Mouse (Mus musculus): Measurements from ENCODE around the gene Cd81. TPM values are rescaled to one million over a fixed set of nuclear protein-coding genes. Genes with fewer than 3 reads are reported as not detected.

Cd81 gene
- total and polyA plus RNA-seq, 3 experiments = 105 to 133 TPM; not detected in 1

DNA sequence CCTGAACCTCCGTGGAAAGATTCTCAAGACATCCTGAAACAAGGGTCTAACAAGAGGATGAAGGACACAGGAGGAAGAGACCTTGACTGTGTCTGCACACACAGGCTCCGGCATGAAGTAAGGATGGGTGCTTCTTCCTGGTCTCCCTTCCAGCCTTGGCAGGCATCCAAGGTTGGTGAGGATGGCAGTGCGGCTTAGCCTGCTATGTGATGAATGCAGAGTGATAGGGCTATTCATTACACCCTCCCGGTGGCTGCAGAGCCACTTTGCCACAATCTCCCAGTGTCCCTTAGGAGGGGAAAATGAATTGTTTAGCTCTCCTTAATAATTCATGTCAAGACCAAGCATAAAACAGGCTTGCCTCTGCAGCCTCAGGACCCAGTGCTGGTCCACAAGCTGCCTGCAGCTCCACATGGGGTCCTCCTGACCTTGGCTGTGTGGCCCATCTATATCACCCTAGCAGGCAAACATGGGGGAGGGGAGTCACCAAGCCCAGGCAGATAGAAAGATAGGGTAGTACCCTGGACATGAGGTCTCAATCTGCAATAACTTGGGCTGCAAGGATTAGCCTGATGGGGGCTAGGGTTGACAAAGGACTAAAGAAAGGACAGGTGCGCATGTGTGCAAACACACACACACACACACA is 40.2 kb upstream of the Cd81 start (continued):
- TF ChIP-seq EP300 (IDR thresholded peaks at IDR 0.05; ENCODE audit: low read depth in 1 of 2, low read length in 2 of 2) = 0 out of 4 replicates have a peak, but pooled peaks of 1 of the 2 experiments have one; percentile 4
- no peak for TF ChIP-seq RCOR1 (IDR thresholded peaks at IDR 0.05; ENCODE audit: low read depth, low read length)
- no peak for TF ChIP-seq CHD2 (IDR thresholded peaks at IDR 0.05; ENCODE audit: low read length)
- peak; percentile 43 to 65; a peak in 3 of 4 replicates for TF ChIP-seq POLR2A (IDR thresholded peaks at IDR 0.05; ENCODE audit: control insufficient read depth in 1 of 2, insufficient read depth in 1 of 2, low read depth in 1 of 2, low read length in 2 of 2, poor library complexity in 1 of 2)
- TF ChIP-seq ZMIZ1 (IDR thresholded peaks at IDR 0.05; ENCODE audit: low read depth, low read length) = peak; percentile 32
- TF ChIP-seq USF2 (IDR thresholded peaks at IDR 0.05; ENCODE audit: borderline replicate concordance in 1 of 2, insufficient read depth in 1 of 2, low read depth in 1 of 2, low read length in 2 of 2) = no peak
- TF ChIP-seq MAX (IDR thresholded peaks at IDR 0.05; ENCODE audit: low read length) = no peak
- no peak for TF ChIP-seq BHLHE40 (IDR thresholded peaks at IDR 0.05; ENCODE audit: borderline replicate concordance, low read depth, low read length)
- no peak for TF ChIP-seq SIN3A (IDR thresholded peaks at IDR 0.05; ENCODE audit: low read length)
- TF ChIP-seq MYC (IDR thresholded peaks at IDR 0.05; ENCODE audit: low read depth, low read length) = no peak; the same call in 1 of the 2 replicates
- TF ChIP-seq MXI1 (IDR thresholded peaks at IDR 0.05; ENCODE audit: low read depth, low read length) = no peak
- TF ChIP-seq NELFE (IDR thresholded peaks at IDR 0.05; ENCODE audit: low read depth, low read length) = peak; percentile 39; the same call in 1 of the 2 replicates
- no peak for TF ChIP-seq MAZ (IDR thresholded peaks at IDR 0.05; ENCODE audit: low read depth, low read length)
- 0 out of 2 replicates have a peak, but pooled peaks have one; percentile 15 for TF ChIP-seq MYB (IDR thresholded peaks at IDR 0.05; ENCODE audit: low read depth, low read length)
- no peak for TF ChIP-seq ZNF384 (IDR thresholded peaks at IDR 0.05; ENCODE audit: low read depth, low read length)
- TF ChIP-seq GABPA (IDR thresholded peaks at IDR 0.05; ENCODE audit: low read depth, low read length) = no peak
- no peak for TF ChIP-seq UBTF (IDR thresholded peaks at IDR 0.05; ENCODE audit: borderline replicate concordance, insufficient read depth, low read depth, low read length)
- no peak for TF ChIP-seq TCF12 (IDR thresholded peaks at IDR 0.05; ENCODE audit: low read depth, low read length)
- no peak for TF ChIP-seq HCFC1 (IDR thresholded peaks at IDR 0.05; ENCODE audit: low read depth, low read length)
- TF ChIP-seq RAD21 (IDR thresholded peaks at IDR 0.05; ENCODE audit: low read depth, low read length) = no peak

DNA sequence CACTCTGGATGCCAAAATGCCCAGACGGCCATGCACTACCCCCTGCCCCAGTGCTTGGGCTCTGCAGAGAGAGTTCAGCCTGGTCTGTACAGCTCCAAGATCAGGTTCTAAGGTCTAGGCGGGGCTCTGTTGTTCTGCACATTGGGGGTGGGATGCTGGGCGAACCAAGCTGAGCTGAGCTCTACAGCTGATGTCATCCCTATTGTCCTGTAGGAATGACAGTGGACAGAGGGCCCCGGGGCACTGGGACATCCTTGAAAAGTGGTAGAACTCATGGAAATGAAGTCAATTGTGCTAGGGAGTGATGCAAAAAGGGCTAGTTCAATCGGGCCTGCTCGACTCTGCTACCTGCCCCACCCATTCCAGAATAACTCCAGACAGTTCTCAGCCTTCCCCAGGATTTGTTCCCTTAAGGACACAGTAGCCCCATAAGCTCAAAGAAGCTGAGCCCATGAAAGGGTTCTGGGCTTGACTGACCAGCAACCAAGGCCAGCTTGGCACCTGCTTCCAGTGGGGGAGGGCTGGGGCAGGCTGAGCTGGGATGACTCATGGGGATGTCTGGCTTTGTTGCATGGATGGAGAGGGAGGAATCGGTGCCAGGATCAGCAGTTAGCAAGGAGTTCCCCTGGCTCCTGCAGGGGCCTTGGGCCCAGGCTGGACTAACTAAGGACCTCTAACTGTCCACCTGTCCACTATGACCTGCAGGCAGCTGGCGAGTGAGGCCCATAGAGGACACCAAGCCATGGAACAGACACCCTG is 38.9 kb upstream of the Cd81 start:
- H3K36me3 ChIP-seq (ENCODE audit: control insufficient read depth in 1 of 2, insufficient read depth in 2 of 2, low read length in 2 of 2) = peaks cover 0 to 43% of the 10 kb centered on the region in 2 experiments; a peak in 3 of 4 replicates
- H3K4me3 ChIP-seq (ENCODE audit: control insufficient read depth in 1 of 2, insufficient read depth in 1 of 2, low read depth in 2 of 2, low read length in 2 of 2) = no peak overlapping the region
- peaks cover 13 to 66% of the 10 kb centered on the region in 2 experiments for H3K4me1 ChIP-seq (ENCODE audit: control insufficient read depth in 1 of 2, insufficient read depth in 2 of 2, low read length in 2 of 2)
- no peak overlapping the region for H3K9ac ChIP-seq (ENCODE audit: control insufficient read depth, low read depth, low read length, poor library complexity, severe bottlenecking)
- H3K79me2 ChIP-seq (ENCODE audit: control insufficient read depth, insufficient read depth, low read length, poor library complexity) = peaks cover 3% of the 10 kb centered on the region; the same call in 1 of the 2 replicates
- H3K27ac ChIP-seq (ENCODE audit: control insufficient read depth, low read depth, low read length) = peak overlapping the region; percentile 13; the same call in 1 of the 2 replicates
- H3K9me3 ChIP-seq (replicated peaks; ENCODE audit: insufficient read depth, low read length) = no peaks in the 10 kb centered on the region
- no peaks in the 10 kb centered on the region for H3K27me3 ChIP-seq (ENCODE audit: control insufficient read depth in 1 of 2, insufficient read depth in 2 of 2, low read length in 2 of 2)
- peak; percentile 49 for DNase-seq (ENCODE audit: low read depth, low spot score)
- TF ChIP-seq NELFE (IDR thresholded peaks at IDR 0.05; ENCODE audit: low read depth, low read length) (no peak; the same call in 1 of the 2 replicates), JUND (IDR thresholded peaks at IDR 0.05; ENCODE audit: low read depth, low read length) (no peak), POLR2AphosphoS5 (IDR thresholded peaks at IDR 0.05; ENCODE audit: borderline replicate concordance, low read depth, low read length) (no peak), MAFK (IDR thresholded peaks at IDR 0.05; ENCODE audit: borderline replicate concordance, low read depth, low read length) (no peak), POLR2A (IDR thresholded peaks at IDR 0.05; ENCODE audit: control insufficient read depth in 1 of 2, insufficient read depth in 1 of 2, low read depth in 1 of 2, low read length in 2 of 2, poor library complexity in 1 of 2) (peak in 1 of 2 experiments; percentile 24; a peak in 1 of 4 replicates), ETS1 (IDR thresholded peaks at IDR 0.05; ENCODE audit: low read depth, low read length) (no peak), KAT2A (conservative IDR thresholded peaks at IDR 0.05; ENCODE audit: low read depth, low read length) (no peak), UBTF (IDR thresholded peaks at IDR 0.05; ENCODE audit: borderline replicate concordance, insufficient read depth, low read depth, low read length) (no peak), RCOR1 (IDR thresholded peaks at IDR 0.05; ENCODE audit: low read depth, low read length) (no peak), ZMIZ1 (IDR thresholded peaks at IDR 0.05; ENCODE audit: low read depth, low read length) (peak; percentile 66; the same call in 1 of the 2 replicates), POLR2AphosphoS2 (IDR thresholded peaks at IDR 0.05; ENCODE audit: low read length) (peak; percentile 8), TAL1 (IDR thresholded peaks at IDR 0.05; ENCODE audit: low read length) (no peak), USF1 (IDR thresholded peaks at IDR 0.05; ENCODE audit: low read depth, low read length) (no peak), MYB (IDR thresholded peaks at IDR 0.05; ENCODE audit: low read depth, low read length) (no peak), MAZ (IDR thresholded peaks at IDR 0.05; ENCODE audit: low read depth, low read length) (no peak), CHD2 (IDR thresholded peaks at IDR 0.05; ENCODE audit: low read length) (no peak), EP300 (IDR thresholded peaks at IDR 0.05; ENCODE audit: low read depth in 1 of 2, low read length in 2 of 2) (0 out of 4 replicates have a peak, but pooled peaks of 1 of the 2 experiments have one; percentile 8), ZC3H11A (IDR thresholded peaks at IDR 0.05; ENCODE audit: low read depth, low read length) (no peak), MXI1 (IDR thresholded peaks at IDR 0.05; ENCODE audit: low read depth, low read length) (no peak), ZKSCAN1 (IDR thresholded peaks at IDR 0.05; ENCODE audit: low read depth, low read length) (no peak)

All from MEL (cell line).